Mouse (Mus musculus) brain, embryonic 14.5 days (tissue): ENCODE measurements at regions not wholly inside any gene's neighbourhood (a gene's known extent, or its start where the extent isn't known, plus 50 kb on each side); places are given as distances from the start of the nearest gene placed in this dataset.

Experiments used
- DNase-seq: peaks from one replicate; pipeline ENCODE4 v3.0.0-alpha.2; 2011; ENCODE audit warnings: low read depth
- CTCF ChIP-seq: fragments of 200-500 bp; IDR thresholded peaks from 2 replicates; pipeline ENCODE4 v1.5.1; 2012; ENCODE audit warnings: inconsistent platforms, mild to moderate bottlenecking, moderate library complexity, borderline replicate concordance; ENCODE audit not compliant: insufficient read depth, insufficient read length; ENCODE audit errors: extremely low read depth
- POLR2A ChIP-seq: fragments of 200-500 bp; IDR thresholded peaks from 2 replicates; pipeline ENCODE4 v1.6.1; 2012; ENCODE audit warnings: mild to moderate bottlenecking, inconsistent platforms, borderline replicate concordance; ENCODE audit not compliant: poor library complexity, insufficient read depth, insufficient read length, severe bottlenecking; ENCODE audit errors: extremely low read depth

DNA sequence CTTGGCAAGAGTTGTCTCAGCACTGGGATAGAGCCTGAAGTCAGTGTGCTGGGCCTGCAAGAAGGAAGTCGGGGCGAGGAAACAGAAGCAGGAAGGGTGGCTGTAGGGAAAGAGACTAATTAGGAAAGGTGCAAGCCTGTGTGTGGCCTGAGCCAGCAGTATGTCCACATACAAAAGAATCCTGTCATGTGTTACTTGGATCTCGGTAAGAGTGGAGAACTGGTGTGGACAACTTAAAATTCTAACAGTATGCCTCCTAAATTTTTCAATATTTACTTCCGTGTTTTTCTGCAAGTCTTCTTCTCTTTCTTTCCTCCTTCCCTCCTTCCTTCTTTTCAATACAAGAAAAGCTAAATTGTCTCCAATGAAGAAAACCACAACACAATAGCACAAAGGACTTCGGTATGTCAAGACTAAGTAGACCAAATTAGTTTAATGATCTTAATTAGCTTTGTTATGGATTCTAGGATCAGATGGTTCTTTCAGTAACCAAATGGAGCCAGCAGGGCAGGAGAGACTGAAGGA lies 130.0 kb upstream of the Prep start:
- DNase-seq: peak; percentile 11
- TF ChIP-seq POLR2A: no peak
- TF ChIP-seq CTCF: no peak

GRCm38 (mm10) chr10:44930796-44931195 lies 136.2 kb upstream of the Prep start:
- no peak for TF ChIP-seq CTCF
- DNase-seq: no peak

GRCm38 (mm10) chr10:44913751-44914388 lies 153.1 kb upstream of the Prep start:
- TF ChIP-seq POLR2A (no peak), CTCF (no peak)
- no peak for DNase-seq

GRCm38 (mm10) chr10:44904520-44904919 lies 162.5 kb upstream of the Prep start:
- no peak for DNase-seq
- TF ChIP-seq CTCF (no peak), POLR2A (no peak)

- no peak for TF ChIP-seq POLR2A
- TF ChIP-seq CTCF: no peak
- no peak for DNase-seq
Measured at GRCm38 (mm10) chr10:44901203-44901602, 165.8 kb upstream of the Prep start.

- no peak for DNase-seq
Measured at GRCm38 (mm10) chr10:44892124-44892523, 174.9 kb upstream of the Prep start.

DNA sequence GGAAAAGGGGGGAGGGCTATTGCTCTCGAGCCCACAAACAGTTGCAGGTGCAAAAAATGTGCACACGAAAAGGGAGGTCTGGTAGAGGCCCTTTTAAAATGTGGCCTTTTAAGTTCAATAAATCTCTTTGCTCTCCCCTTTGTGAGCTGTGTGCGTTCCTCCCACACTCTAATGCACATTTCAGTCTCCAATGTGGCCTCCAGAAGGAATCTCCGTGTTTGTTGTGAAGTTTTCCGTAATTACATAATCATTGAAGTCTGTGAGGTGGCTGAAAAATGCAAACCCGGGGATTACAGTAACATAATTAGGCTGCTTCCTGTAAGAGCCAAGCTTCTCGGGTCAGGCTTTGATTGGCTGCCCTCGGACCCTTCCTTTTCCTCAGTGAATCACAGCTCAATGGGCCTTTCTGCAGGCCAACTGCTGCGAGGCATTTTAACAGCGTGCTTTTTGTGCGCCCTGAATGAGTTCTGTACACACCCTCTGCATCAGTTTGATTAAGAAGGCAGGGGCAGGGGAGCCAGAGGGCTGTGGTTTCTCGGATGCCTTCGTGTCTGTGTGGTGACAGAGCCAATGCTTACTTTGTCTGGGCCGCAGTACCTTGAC lies 179.8 kb upstream of the Prep start:
- peak; percentile 94 for DNase-seq
- TF ChIP-seq CTCF (no peak), POLR2A (no peak)

More at GRCm38 (mm10) chr10:44892124-44892523, 174.9 kb upstream of the Prep start:
- TF ChIP-seq POLR2A (no peak), CTCF (no peak)

DNA sequence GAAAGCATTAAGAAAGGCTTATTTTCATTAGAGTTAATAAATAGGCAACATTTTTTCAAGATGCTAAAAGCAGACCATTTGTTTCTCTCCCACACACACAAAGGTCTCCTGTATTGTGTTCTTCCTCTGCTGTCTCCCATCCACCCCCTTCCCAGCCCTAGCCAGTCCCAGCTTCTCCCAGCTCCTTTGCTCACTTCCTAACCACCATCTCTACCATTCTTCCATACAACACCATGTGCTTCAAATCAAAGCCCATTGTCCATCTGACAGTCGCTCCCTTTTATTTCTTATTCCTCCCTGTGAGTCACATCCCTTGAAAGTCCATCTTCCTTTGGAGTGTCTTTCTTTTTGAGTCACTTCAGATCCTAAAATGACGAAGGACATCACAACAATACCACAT lies 185.0 kb upstream of the Prep start:
- TF ChIP-seq POLR2A (no peak), CTCF (no peak)
- DNase-seq: no peak

GRCm38 (mm10) chr10:44877076-44877663 lies 189.8 kb upstream of the Prep start:
- no peak for DNase-seq

GRCm38 (mm10) chr10:44873642-44874285 lies 193.2 kb upstream of the Prep start:
- DNase-seq: peak; percentile 60
- TF ChIP-seq POLR2A (no peak), CTCF (no peak)

More at GRCm38 (mm10) chr10:44877076-44877663, 189.8 kb upstream of the Prep start:
- TF ChIP-seq CTCF (no peak), POLR2A (no peak)

- TF ChIP-seq POLR2A (no peak), CTCF (no peak)
- no peak for DNase-seq
Measured at GRCm38 (mm10) chr10:44864191-44864747, 202.7 kb upstream of the Prep start.
